Mouse (Mus musculus): Measurements from ENCODE around the gene Pik3c2b. TPM values are rescaled to one million over a fixed set of nuclear protein-coding genes. Genes with fewer than 3 reads are reported as not detected.
A peak's percentile ranks its signal among the peaks of the same experiment; 100 is the strongest.

Pik3c2b gene
- total and polyA plus RNA-seq, 2 experiments from 2014 or later, result 9.2 to 21.3 TPM

DNA sequence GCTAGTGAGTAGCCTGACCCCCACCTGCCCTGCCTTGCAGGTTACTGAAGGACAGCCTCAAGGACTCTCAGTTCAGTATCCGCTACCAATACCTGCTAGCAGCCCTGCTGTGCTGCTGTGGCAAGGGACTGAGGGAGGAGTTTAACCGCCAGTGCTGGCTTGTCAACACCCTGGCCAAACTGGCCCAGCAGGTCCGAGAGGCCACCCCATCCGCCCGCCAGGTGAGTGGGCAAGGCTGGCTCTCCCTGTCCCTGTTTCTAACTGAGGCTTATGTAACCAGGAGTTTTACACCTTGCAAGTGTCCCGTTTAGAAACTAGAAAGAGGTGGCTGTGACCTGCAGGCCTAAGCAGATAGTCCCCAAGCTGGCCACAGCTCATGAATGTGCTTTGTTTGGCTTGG lies 45.2 kb downstream of the Pik3c2b start:
- Histone ChIP-seq H3K36me3 (ENCODE audit: insufficient read depth, low read length) (peaks cover 49% of the 10 kb centered on the region), H3K27me3 (ENCODE audit: insufficient read depth, low read length) (no peaks in the 10 kb centered on the region), H3K4me2 (ENCODE audit: low read depth, low read length, poor library complexity, severe bottlenecking) (no peak overlapping the region), H3K9ac (replicated peaks; ENCODE audit: low read length, poor library complexity, severe bottlenecking) (no peak overlapping the region), H3K4me1 (ENCODE audit: insufficient read depth, low read length) (no peaks in the 10 kb centered on the region), H3K27ac (ENCODE audit: low read depth, low read length) (no peak overlapping the region), H3K4me3 (ENCODE audit: low read depth, low read length) (no peak overlapping the region), H3K9me3 (ENCODE audit: low read length) (no peaks in the 10 kb centered on the region)
- ATAC-seq (ENCODE audit: low FRiP score) (no peak), DNase-seq (ENCODE audit: low spot score) (no peak)
- WGBS, result 82% methylated on average over 6 of the region's 6 CpGs
- TF ChIP-seq CTCF (IDR thresholded peaks at IDR 0.05), result no peak

DNA sequence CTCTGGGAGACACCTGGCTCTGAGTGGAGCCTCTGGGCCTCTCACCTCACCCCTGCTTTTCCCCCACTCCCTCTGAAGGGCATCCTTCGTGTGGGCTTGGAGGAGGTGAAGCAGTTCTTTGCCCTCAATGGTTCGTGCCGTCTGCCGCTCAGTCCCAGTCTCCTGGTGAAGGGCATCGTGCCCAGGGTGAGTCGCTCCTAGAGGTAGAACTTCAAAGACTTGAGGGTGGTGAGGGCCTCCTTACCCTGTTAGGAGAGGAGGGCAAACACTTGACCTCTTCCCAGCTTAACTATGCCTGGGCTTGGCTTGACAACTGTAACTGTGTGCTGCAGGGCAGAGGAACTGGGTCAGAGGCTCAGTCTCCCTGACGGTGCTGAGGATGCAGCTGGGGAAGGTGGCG lies 46.0 kb downstream of the Pik3c2b start:
- H3K36me3 ChIP-seq (ENCODE audit: insufficient read depth, low read length), result peaks cover 52% of the 10 kb centered on the region

DNA sequence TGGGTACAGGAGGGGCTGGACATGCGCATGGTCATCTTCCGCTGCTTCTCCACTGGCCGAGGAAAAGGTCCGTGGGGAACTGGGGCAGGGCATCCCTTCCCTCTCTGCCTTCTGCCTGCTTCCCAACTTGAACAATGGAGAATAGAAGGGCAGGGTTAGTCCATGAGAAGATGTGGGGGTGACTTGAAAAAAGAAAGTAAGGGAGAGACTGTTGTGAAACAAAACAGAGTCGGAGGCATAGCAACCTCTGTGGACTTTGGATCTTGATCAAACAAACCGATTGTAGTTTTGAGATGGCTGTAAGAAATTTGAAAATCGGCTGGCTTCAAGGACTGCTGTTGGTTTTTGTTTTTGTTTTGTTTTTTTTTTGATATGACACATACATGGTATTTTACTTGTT lies 48.3 kb downstream of the Pik3c2b start:
- no peak overlapping the region for H3K9ac ChIP-seq (replicated peaks; ENCODE audit: low read length, poor library complexity, severe bottlenecking)
- peaks cover 54% of the 10 kb centered on the region for H3K36me3 ChIP-seq (ENCODE audit: insufficient read depth, low read length)
- TF ChIP-seq CTCF (IDR thresholded peaks at IDR 0.05), result no peak
- ATAC-seq (ENCODE audit: low FRiP score) (no peak), DNase-seq (ENCODE audit: low spot score) (no peak)
- no peaks in the 10 kb centered on the region for H3K4me1 ChIP-seq (ENCODE audit: insufficient read depth, low read length)
- 90% methylated on average over 7 of the region's 7 CpGs for WGBS
- no peak overlapping the region for H3K4me3 ChIP-seq (ENCODE audit: low read depth, low read length)
- H3K9me3 ChIP-seq (ENCODE audit: low read length), result no peaks in the 10 kb centered on the region
- H3K4me2 ChIP-seq (ENCODE audit: low read depth, low read length, poor library complexity, severe bottlenecking), result no peak overlapping the region
- H3K27me3 ChIP-seq (ENCODE audit: insufficient read depth, low read length), result no peaks in the 10 kb centered on the region
- H3K27ac ChIP-seq (ENCODE audit: low read depth, low read length), result no peak overlapping the region

More for the DNA sequence above, 46.0 kb downstream of the Pik3c2b start:
- no peaks in the 10 kb centered on the region for H3K9me3 ChIP-seq (ENCODE audit: low read length)
- no peak for ATAC-seq (ENCODE audit: low FRiP score)
- no peak for TF ChIP-seq CTCF (IDR thresholded peaks at IDR 0.05)
- H3K4me2 ChIP-seq (ENCODE audit: low read depth, low read length, poor library complexity, severe bottlenecking), result no peak overlapping the region
- H3K27ac ChIP-seq (ENCODE audit: low read depth, low read length), result no peak overlapping the region
- H3K4me1 ChIP-seq (ENCODE audit: insufficient read depth, low read length), result no peaks in the 10 kb centered on the region
- no peaks in the 10 kb centered on the region for H3K27me3 ChIP-seq (ENCODE audit: insufficient read depth, low read length)
- H3K4me3 ChIP-seq (ENCODE audit: low read depth, low read length), result no peak overlapping the region
- WGBS, result 91% methylated on average over 8 of the region's 8 CpGs
- no peak overlapping the region for H3K9ac ChIP-seq (replicated peaks; ENCODE audit: low read length, poor library complexity, severe bottlenecking)
- no peak for DNase-seq (ENCODE audit: low spot score)

DNA sequence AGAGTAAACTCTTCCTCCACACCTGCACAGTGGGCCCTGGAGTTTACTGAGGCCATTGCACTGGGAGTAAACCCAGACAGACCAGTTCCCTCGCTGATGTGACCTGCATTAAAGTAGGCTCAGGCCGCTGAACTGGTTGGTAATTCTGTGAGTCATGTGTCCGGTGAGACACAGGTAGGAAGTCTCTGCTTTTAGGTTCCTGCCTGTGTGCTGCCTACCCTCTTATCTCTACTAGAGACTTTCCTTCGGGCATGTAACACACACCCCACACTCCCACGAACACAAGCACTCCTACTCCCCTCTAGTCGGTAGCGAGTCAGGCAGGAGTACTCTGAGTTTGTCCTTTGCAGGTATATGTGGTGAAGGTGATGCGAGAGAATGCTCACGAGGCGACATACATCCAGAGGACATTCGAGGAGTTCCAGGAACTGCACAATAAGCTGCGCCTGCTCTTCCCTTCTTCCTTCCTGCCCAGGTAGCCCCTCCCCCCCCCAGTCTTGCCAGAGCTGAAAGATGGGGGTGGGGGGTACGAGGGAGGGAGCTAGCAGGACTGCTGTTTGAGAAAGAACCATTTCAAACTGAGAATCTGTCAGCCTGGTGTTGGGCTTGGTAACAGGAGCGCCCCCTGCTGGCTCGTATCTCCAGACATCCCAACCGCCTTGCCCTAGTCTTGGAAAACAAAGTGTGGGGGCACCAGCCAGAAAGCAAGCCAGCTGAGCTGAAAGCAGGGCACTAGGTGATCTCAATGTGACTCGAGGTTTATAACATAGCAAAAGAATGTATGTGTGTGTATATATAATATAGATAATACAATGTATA lies 55.7 kb downstream of the Pik3c2b start:
- ATAC-seq (ENCODE audit: low FRiP score) (0 out of 2 replicates have a peak, but pooled peaks have one; percentile 23), DNase-seq (ENCODE audit: low spot score) (peak; percentile 77)
- Histone ChIP-seq H3K27me3 (ENCODE audit: insufficient read depth, low read length) (no peaks in the 10 kb centered on the region), H3K4me2 (ENCODE audit: low read depth, low read length, poor library complexity, severe bottlenecking) (no peak overlapping the region), H3K9me3 (ENCODE audit: low read length) (no peaks in the 10 kb centered on the region), H3K9ac (replicated peaks; ENCODE audit: low read length, poor library complexity, severe bottlenecking) (no peak overlapping the region), H3K4me3 (ENCODE audit: low read depth, low read length) (no peak overlapping the region), H3K27ac (ENCODE audit: low read depth, low read length) (no peak overlapping the region; the same call in 1 of the 2 replicates), H3K36me3 (ENCODE audit: insufficient read depth, low read length) (peaks cover 67% of the 10 kb centered on the region), H3K4me1 (ENCODE audit: insufficient read depth, low read length) (no peaks in the 10 kb centered on the region)
- 42% methylated on average over 17 of the region's 17 CpGs for WGBS
- TF ChIP-seq CTCF (IDR thresholded peaks at IDR 0.05), result peak; percentile 85

DNA sequence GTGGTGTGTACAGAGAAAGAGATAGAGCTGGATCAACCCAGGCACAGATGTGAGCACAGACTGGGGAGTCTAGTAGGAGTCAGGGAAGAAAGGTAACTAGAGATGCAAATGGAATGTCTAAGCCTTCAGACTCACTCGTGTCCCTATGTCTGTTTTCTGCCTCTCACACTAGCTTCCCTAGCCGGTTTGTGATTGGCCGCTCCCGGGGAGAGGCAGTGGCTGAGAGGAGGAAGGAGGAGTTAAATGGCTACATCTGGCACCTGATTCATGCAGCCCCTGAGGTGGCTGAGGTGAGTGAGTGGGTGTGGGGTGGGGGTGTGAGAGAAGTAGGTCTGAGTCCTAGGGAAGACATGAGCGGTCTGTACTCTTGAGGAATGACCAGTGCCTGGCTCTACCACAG lies 56.6 kb downstream of the Pik3c2b start:
- 82% methylated on average over 5 of the region's 5 CpGs for WGBS

DNA sequence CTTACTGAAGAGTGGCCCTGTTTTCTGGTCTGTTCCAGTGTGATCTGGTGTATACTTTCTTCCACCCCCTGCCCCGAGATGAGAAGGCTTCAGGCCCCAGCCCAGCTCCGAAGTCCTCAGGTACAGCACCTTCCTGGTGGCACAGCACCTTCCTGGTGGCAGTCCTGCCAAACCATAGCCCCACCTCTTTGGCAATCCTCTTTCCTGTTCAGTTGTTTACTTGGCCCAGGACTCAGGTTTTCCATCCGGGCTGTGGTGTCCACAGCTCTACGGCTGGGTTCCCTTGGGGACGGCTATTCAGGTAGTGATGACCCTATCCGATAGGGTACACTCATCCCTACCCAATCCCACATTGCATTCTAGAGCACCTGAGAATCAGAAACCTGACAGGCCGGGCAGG lies 57.8 kb downstream of the Pik3c2b start:
- no peaks in the 10 kb centered on the region for H3K9me3 ChIP-seq (ENCODE audit: low read length)
- no peak overlapping the region for H3K4me3 ChIP-seq (ENCODE audit: low read depth, low read length)
- TF ChIP-seq CTCF (IDR thresholded peaks at IDR 0.05), result no peak
- H3K9ac ChIP-seq (replicated peaks; ENCODE audit: low read length, poor library complexity, severe bottlenecking), result no peak overlapping the region
- no peaks in the 10 kb centered on the region for H3K4me1 ChIP-seq (ENCODE audit: insufficient read depth, low read length)
- ATAC-seq (ENCODE audit: low FRiP score) (no peak), DNase-seq (ENCODE audit: low spot score) (no peak)
- H3K36me3 ChIP-seq (ENCODE audit: insufficient read depth, low read length), result peaks cover 58% of the 10 kb centered on the region
- no peak overlapping the region for H3K27ac ChIP-seq (ENCODE audit: low read depth, low read length)
- WGBS, result 90% methylated on average over 7 of the region's 7 CpGs
- H3K27me3 ChIP-seq (ENCODE audit: insufficient read depth, low read length), result no peaks in the 10 kb centered on the region
- no peak overlapping the region for H3K4me2 ChIP-seq (ENCODE audit: low read depth, low read length, poor library complexity, severe bottlenecking)

More for the DNA sequence above, 56.6 kb downstream of the Pik3c2b start:
- ATAC-seq (ENCODE audit: low FRiP score) (no peak), DNase-seq (ENCODE audit: low spot score) (no peak)
- Histone ChIP-seq H3K4me2 (ENCODE audit: low read depth, low read length, poor library complexity, severe bottlenecking) (no peak overlapping the region), H3K27me3 (ENCODE audit: insufficient read depth, low read length) (no peaks in the 10 kb centered on the region), H3K4me1 (ENCODE audit: insufficient read depth, low read length) (no peaks in the 10 kb centered on the region), H3K9ac (replicated peaks; ENCODE audit: low read length, poor library complexity, severe bottlenecking) (no peak overlapping the region), H3K36me3 (ENCODE audit: insufficient read depth, low read length) (peaks cover 59% of the 10 kb centered on the region), H3K27ac (ENCODE audit: low read depth, low read length) (no peak overlapping the region), H3K9me3 (ENCODE audit: low read length) (no peaks in the 10 kb centered on the region), H3K4me3 (ENCODE audit: low read depth, low read length) (no peak overlapping the region)
- no peak for TF ChIP-seq CTCF (IDR thresholded peaks at IDR 0.05)

Data from midbrain, postnatal 0 days (tissue).